Mouse (Mus musculus) lung, adult 2 months (tissue): Measurements from ENCODE around the gene Prdm16.

Experiments
- CTCF ChIP-seq: fragments of 200-500 bp; IDR thresholded peaks from 2 replicates; pipeline ENCODE4 v1.5.1; 2011; ENCODE audit warnings: mild to moderate bottlenecking, low read length, control low read depth; ENCODE audit not compliant: insufficient read depth
- POLR2A ChIP-seq: fragments of 200-500 bp; IDR thresholded peaks from 2 replicates; pipeline ENCODE4 v1.6.1; 2011; ENCODE audit warnings: low read depth, mild to moderate bottlenecking, control low read depth, low read length, borderline replicate concordance; ENCODE audit errors: extremely low read depth

DNA sequence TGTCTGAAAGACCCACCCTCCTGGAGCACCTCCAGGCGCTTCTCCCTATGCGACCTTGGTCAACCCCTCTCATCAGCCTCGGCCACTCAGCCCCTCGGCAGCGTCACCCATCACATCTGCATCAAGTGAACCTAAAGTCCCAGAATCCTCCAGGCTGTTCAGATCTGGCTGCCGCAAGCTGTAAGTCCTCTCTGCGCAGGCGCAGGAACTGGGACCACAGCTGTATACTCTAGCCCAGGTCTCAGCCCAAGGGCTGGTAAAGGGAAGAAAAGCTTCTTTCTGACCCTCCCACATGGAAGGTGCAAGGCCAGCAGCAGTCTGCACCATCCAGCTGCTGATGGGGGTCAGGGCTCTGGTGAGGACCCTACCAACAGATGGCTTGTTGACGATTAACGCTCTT is 226.8 kb downstream of the Prdm16 start:
- TF ChIP-seq CTCF (no peak), POLR2A (no peak)
